Mouse (Mus musculus) limb, embryonic 11.5 days (tissue): Measurements from ENCODE around the gene Pnmal1. TPM values are rescaled to one million over a fixed set of nuclear protein-coding genes. Genes with fewer than 3 reads are reported as not detected.
"Not testable (repeated sequence)": the region's sequence is repeated elsewhere in the genome, so short reads cannot be mapped to it uniquely, and the experiment has no call there.

Experiments used
- ATAC-seq: fragments of 200-750 bp; cut with Nextera tagmentation; 2 replicates; pipeline ENCODE4 v1.8.0; 2017; ENCODE audit warnings: low read depth; ENCODE audit not compliant: insufficient number of reproducible peaks, low FRiP score, low TSS enrichment
- DNase-seq: peaks from one replicate; pipeline ENCODE4 v3.0.0-alpha.2; 2015; ENCODE audit warnings: low spot score
- H3K27ac ChIP-seq: fragments of 300-500 bp; sonication (generic); replicated peaks from 2 replicates; pipeline ENCODE4 v1.5.1; 2014; ENCODE audit warnings: low read depth, mild to moderate bottlenecking, low read length
- H3K27me3 ChIP-seq: fragments of 300-500 bp; sonication (generic); 2 replicates; pipeline ENCODE4 v1.6.1; 2014; ENCODE audit warnings: mild to moderate bottlenecking, low read length, mixed read lengths; ENCODE audit not compliant: control insufficient read depth, insufficient read depth
- H3K36me3 ChIP-seq: fragments of 300-500 bp; sonication (generic); 2 replicates; pipeline ENCODE4 v1.6.1; 2014; ENCODE audit warnings: mild to moderate bottlenecking, low read length, moderate library complexity, mixed read lengths; ENCODE audit not compliant: control insufficient read depth, insufficient read depth
- H3K4me1 ChIP-seq: fragments of 300-500 bp; sonication (generic); 2 replicates; pipeline ENCODE4 v1.6.1; 2014; ENCODE audit warnings: low read length, mixed read lengths; ENCODE audit not compliant: control insufficient read depth, insufficient read depth
- H3K4me2 ChIP-seq: fragments of 300-500 bp; sonication (generic); 2 replicates; pipeline ENCODE4 v1.6.1; 2014; ENCODE audit warnings: low read depth, mild to moderate bottlenecking, moderate library complexity; ENCODE audit not compliant: severe bottlenecking
- H3K4me3 ChIP-seq: fragments of 300-500 bp; sonication (generic); 2 replicates; pipeline ENCODE4 v1.5.1; 2014; ENCODE audit warnings: low read depth, low read length
- H3K9ac ChIP-seq: fragments of 300-500 bp; sonication (generic); 2 replicates; pipeline ENCODE4 v1.6.1; 2014; ENCODE audit warnings: mild to moderate bottlenecking, low read length
- H3K9me3 ChIP-seq: fragments of 300-500 bp; sonication (generic); 2 replicates; pipeline ENCODE4 v1.6.1; 2016; ENCODE audit warnings: low read length; ENCODE audit not compliant: control insufficient read depth
- WGBS: fragments of 180-500 bp; shearing (Covaris S2); extraction: QIAGEN DNeasy Blood & Tissue Kit; methylation state at CpG from one replicate; pipeline ENCODE4 v1.1.7; 2014; 5-methylcytosine and 5-hydroxymethylcytosine counted together
- polyA plus RNA-seq: library from polyadenylated mRNA; unstranded; fragments of >200 nt; fragmentation: Nextera tagmentation; extraction: Ambion mirVana; gene quantifications from 2 replicates; pipeline ENCODE4 v1.2.1, GENCODE M21; 2014

The Pnmal1 gene
- polyA plus RNA-seq, 1 experiment from 2014 or later, result 2.0 TPM

DNA sequence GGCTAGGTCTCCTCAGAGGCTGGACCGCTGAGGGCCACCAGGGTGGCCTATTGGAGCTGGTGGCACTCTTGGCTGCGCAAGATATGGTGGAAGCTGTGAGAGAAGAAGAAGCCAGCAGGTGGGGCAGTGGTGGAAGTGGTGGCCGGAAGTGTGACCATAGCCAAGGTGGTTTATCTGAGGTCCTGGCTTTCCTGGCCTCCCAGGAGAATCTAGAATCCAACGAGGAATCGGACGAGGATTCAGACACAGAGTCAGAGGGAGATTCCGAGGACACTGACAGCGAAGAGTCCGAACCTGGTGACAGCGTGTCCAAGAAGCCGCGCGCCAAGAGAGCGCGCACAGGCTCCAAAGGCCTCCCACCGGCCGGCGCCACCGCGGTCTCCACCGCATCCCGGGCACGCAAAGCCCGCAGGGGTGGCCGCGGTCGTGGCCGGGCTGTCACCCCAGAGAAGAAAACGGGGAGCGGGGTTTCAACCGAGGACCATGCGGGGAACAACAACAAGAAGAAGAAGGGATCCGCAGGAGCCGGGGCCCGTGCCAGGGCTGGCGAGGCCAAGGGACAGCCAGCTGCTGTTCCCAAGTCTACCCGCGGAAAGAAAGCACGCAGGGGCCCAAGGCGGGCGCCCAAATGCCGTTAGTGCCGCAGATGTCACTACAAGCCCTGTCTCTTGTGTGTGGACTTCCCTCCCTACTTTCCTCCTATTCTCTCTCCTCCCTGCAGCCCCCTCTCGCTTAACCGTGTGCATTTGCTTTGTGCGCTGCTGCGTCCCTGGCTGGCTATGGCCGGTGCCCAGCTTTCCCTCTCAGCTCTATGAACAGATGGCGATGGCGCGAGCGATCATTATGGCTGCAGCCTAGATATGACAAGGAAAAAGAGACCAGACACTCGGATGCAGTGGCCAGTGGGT is 12.8 kb upstream of the Pnmal1 start:
- peak overlapping the region; percentile 58 for H3K4me2 ChIP-seq
- DNase-seq, result no peak
- no peaks in the 10 kb centered on the region for H3K9me3 ChIP-seq
- H3K4me1 ChIP-seq, result peaks cover 36% of the 10 kb centered on the region
- peak overlapping the region; percentile 53 for H3K9ac ChIP-seq
- peaks cover 50% of the 10 kb centered on the region for H3K27me3 ChIP-seq
- 2% methylated on average over 46 of the region's 53 CpGs for WGBS
- peak overlapping the region; percentile 33 for H3K4me3 ChIP-seq
- H3K36me3 ChIP-seq, result no peaks in the 10 kb centered on the region
- no peak for ATAC-seq
- H3K27ac ChIP-seq, result no peak overlapping the region

GRCm38 (mm10) chr7:16947349-16947895 is 12.1 kb upstream of the Pnmal1 start:
- H3K4me3 ChIP-seq, result peak overlapping the region; percentile 33
- no peak overlapping the region for H3K9ac ChIP-seq
- no peak for DNase-seq
- no peaks in the 10 kb centered on the region for H3K9me3 ChIP-seq
- peaks cover 36% of the 10 kb centered on the region for H3K4me1 ChIP-seq
- WGBS, result 18% methylated on average over 21 of the region's 22 CpGs
- peak overlapping the region; percentile 58 for H3K4me2 ChIP-seq
- H3K27ac ChIP-seq, result no peak overlapping the region
- H3K36me3 ChIP-seq, result no peaks in the 10 kb centered on the region
- peaks cover 50% of the 10 kb centered on the region for H3K27me3 ChIP-seq
- ATAC-seq, result no peak

DNA sequence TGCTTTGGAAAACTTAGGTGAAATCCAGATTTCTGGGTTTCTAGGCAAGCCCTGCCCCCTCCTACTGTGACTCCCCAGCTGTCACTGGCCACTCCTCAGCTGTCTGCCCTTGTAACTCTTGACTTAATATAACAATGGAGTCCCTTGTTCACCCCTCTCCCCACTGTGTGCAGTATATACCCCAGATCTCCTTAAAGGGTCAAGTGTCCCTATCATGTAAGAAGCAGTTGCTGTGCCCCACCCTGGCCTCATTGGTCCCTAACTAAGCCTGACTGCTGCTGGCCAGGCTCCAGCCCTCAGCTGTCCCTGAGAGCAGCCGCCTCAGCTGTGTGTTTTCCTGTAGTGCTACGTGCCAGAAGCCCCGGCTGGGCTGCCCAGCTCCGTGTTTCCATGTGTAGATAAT is 11.5 kb upstream of the Pnmal1 start:
- no peak for ATAC-seq
- peaks cover 50% of the 10 kb centered on the region for H3K27me3 ChIP-seq
- no peak overlapping the region for H3K4me3 ChIP-seq
- H3K9me3 ChIP-seq, result no peaks in the 10 kb centered on the region
- no peak overlapping the region for H3K9ac ChIP-seq
- WGBS, result 14% methylated on average over 4 of the region's 4 CpGs
- peaks cover 36% of the 10 kb centered on the region for H3K4me1 ChIP-seq
- peak; percentile 43 for DNase-seq
- no peaks in the 10 kb centered on the region for H3K36me3 ChIP-seq
- peak overlapping the region; percentile 58; the same call in 1 of the 2 replicates for H3K4me2 ChIP-seq
- no peak overlapping the region for H3K27ac ChIP-seq

DNA sequence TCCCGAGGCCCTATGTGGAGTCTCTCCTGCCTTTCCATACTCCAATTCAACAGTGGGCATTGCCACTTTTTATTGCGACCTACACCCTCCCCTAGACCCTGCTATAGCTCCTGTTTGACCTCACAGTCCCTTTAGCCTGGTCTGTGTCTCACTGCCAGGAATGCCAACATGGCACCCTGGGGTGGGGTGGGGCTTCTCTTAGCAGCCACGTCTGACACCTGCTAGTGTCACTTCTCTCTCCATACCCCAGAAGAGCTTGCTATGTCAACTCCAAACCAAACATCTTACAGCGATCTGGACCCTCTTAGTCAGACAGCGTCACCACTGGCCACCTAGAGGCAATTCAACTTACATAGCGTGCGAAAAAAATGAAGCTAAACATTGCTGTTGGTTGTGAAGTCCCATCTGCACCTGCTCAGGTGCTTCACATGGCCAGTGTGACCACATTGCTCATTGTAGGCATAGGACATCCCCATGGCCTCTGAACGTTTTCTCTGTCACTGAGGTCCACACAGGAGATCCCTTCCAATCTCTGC is 10.5 kb upstream of the Pnmal1 start:
- Histone ChIP-seq H3K9ac (no peak overlapping the region), H3K9me3 (no peaks in the 10 kb centered on the region), H3K27me3 (peaks cover 50% of the 10 kb centered on the region), H3K4me1 (peaks cover 33% of the 10 kb centered on the region), H3K36me3 (no peaks in the 10 kb centered on the region), H3K4me3 (no peak overlapping the region), H3K27ac (no peak overlapping the region), H3K4me2 (no peak overlapping the region)
- WGBS, result 49% methylated on average over 8 of the region's 8 CpGs
- no peak for ATAC-seq
- no peak for DNase-seq

DNA sequence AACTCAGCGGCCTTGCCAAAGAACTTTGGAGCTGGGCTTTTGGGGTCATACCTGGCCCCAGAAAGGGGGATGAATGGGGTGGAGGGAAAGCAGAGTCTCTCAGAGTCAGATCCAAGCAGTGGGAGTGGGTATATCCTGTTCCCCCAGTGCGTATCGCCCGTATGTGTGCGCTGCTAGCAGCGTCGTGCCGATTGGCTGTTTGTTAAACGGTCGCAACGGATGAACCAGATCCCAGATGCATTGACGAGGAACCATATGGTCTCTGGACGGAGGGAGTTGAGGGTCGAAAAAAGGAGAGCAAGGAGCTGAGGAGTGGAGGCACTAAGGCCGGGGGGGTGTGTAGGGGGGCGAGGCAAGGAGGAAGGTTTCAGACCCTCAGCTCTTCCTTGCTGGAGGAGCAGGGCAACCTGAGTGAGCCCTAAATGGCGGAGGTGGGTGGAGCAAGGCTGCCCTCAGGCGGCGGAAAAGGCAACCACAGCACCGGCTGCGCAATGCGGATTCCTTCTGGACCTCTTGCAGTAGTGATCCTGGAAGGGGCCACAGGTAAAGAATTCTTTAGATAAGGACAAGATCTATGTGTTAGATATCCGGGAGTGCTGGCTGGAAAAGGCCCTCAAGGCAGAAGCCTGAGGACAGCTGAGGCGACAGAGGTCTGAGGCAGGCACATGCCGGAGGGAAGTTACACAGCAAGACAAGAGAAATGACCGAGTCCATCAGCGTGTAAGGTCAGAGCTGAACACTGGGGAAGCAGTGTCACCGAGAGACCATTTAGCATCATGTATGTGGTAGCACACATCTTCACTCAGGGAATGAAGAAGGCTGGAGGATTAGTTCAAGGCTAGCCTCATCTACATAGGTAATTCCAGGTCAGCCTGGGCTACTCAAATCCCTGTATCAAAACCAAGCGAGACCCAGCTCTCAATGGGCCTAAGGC is 9.3 kb upstream of the Pnmal1 start:
- Histone ChIP-seq H3K36me3 (no peaks in the 10 kb centered on the region), H3K27ac (no peak overlapping the region), H3K4me2 (peak overlapping the region; percentile 51), H3K4me3 (peak overlapping the region; percentile 14; the same call in 1 of the 2 replicates), H3K27me3 (peaks cover 46% of the 10 kb centered on the region), H3K4me1 (peaks cover 27% of the 10 kb centered on the region), H3K9ac (peak overlapping the region; percentile 31; the same call in 1 of the 2 replicates), H3K9me3 (no peaks in the 10 kb centered on the region)
- DNase-seq, result peak; percentile 91
- 12% methylated on average over 29 of the region's 29 CpGs for WGBS
- ATAC-seq, result peak; percentile 57

DNA sequence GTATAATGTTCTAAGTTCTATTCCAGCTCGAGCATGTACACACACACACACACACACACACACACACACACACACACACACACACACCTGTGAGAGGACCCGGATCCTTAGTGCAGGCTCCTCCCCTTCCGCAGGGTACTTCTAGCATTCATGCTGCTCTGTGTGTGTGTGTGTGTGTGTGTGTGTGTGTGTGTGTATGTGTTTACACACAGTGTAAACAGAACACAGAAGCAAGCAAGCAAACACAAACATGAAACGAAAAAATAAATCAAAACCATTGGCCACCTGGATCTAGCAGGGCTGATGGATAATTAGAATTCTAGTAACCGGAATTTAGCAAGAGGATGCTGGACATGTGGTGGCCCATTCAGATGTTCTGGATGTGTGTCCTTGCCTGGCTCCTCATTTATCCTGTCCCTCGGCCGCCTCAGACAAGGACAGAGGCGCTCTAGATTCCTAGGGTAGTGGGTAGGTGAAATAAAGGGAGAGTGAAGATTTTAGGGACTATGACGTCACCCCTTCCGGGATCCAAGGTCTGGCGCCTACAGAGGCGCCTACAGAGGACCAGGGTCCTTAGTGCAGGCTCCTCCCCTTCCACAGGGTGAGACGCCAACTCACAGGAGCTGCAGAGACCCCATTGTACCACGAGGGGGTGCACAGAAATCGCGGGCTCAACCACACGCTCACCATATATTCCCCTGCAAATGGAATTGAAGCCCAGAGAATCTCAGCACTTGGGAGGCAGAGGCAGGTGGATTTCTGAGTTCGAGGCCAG is 8.4 kb upstream of the Pnmal1 start:
- no peaks in the 10 kb centered on the region for H3K36me3 ChIP-seq
- H3K27ac ChIP-seq, result no peak overlapping the region
- ATAC-seq (peak; percentile 70), DNase-seq (peak; percentile 91)
- peaks cover 38% of the 10 kb centered on the region for H3K27me3 ChIP-seq
- peaks cover 23% of the 10 kb centered on the region for H3K4me1 ChIP-seq
- WGBS, result 27% methylated on average over 18 of the region's 18 CpGs
- no peak overlapping the region for H3K4me3 ChIP-seq
- no peak overlapping the region for H3K4me2 ChIP-seq
- no peaks in the 10 kb centered on the region for H3K9me3 ChIP-seq
- no peak overlapping the region for H3K9ac ChIP-seq

- DNase-seq, ATAC-seq, H3K4me2 ChIP-seq, H3K9me3 ChIP-seq, H3K4me1 ChIP-seq, H3K4me3 ChIP-seq, H3K36me3 ChIP-seq, H3K9ac ChIP-seq, H3K27ac ChIP-seq: not testable (repeated sequence)
- 59% methylated on average over 2 of the region's 2 CpGs for whole genome bisulfite sequencing
- H3K27me3 ChIP-seq, result peaks cover 10% of the 10 kb centered on the region
These were observed 5.7 kb upstream of the Pnmal1 start for GRCm38 (mm10) chr7:16953776-16954175.
